Mouse (Mus musculus) lung, postnatal 0 days (tissue): ENCODE data around the gene Sebox.

Experiments used
- CTCF ChIP-seq: IDR thresholded peaks from 2 replicates; pipeline ENCODE4 v1.5.1; 2016; ENCODE audit warnings: antibody characterized with exemption, mild to moderate bottlenecking
- EP300 ChIP-seq: IDR thresholded peaks from 2 replicates; pipeline ENCODE4 v1.6.1; 2016; ENCODE audit warnings: antibody characterized with exemption, mild to moderate bottlenecking, control low read depth

DNA sequence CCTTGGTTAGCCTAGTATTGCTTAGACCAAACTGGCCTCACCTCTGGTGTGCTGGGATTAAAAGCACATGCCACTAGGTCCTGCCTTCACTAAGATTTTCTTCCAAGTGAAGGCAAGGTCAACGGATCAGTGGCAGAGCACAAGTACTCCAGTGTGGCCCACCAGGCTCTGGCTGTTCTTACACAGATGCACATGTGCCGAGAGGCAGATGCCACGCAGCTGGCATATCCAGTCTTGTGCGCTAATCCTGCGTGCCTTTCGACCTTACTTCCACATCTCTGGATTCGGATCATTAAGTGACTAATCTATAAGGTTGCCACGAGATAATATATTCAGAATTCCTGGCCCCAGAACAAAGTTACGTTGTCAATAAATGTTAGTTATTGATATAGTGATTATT is 38.1 kb upstream of the Sebox start:
- TF ChIP-seq EP300 (no peak), CTCF (no peak)
